Mouse (Mus musculus): ENCODE data around the gene Grip1. TPM values are rescaled to one million over a fixed set of nuclear protein-coding genes. Genes with fewer than 3 reads are reported as not detected.

Grip1 gene
- total RNA-seq, 2 experiments from 2014 or later, result 17.7 to 22.7 TPM

- intact Hi-C loops (cut with DNase I), result no loop called here
- DNase-seq (ENCODE audit: low spot score in 2 of 2), result no peak
Observed at GRCm38 (mm10) chr10:119544743-119545142, 91.1 kb downstream of the Grip1 start.

DNA sequence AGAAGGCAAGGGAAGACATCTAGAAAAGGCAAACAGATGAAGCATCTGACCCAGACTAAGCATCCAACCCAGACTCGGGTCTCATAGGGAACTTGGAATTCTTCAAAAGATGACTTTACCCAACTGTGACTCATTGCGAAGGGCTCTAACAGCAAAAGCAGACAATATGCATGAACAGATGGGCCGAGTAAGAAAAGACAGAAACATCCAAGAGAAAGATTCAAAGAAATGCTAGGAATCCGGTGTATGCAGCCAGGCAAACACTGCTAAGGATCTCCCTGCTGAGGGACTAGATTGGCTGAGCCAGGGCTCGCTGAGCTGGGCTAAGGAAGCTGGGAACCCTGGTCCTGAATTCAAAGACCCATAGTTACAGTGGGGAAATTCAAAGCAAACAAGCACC, 94.2 kb downstream of the Grip1 start:
- DNase-seq (ENCODE audit: low spot score in 2 of 2), result peak; percentile 14 to 22
- intact Hi-C loops (cut with DNase I), result no loop called here

DNA sequence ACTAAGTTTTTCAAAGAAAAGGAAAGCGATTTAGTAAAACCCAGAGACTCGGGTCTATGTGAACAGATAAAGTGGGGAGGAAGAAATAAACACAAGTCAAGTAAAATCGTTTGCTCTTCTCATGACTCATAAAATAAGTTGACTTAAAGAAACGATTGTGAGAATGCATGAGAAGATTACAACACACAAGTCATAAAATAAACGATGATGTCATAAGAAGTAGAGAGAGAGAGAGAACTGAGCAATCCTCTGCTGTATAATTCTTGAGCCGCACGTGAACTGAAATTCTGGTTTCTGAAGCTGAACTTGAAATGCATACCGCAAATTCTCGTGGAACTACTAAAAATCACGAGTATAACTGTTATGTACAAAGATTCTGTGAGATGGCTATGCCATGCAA, 95.1 kb downstream of the Grip1 start:
- intact Hi-C loops (cut with DNase I), result no loop called here

GRCm38 (mm10) chr10:119550630-119551029, 97.0 kb downstream of the Grip1 start:
- intact Hi-C loops (cut with DNase I), result no loop called here
- no peak for DNase-seq (ENCODE audit: low spot score in 2 of 2)

More for the DNA sequence above, 95.1 kb downstream of the Grip1 start:
- no peak for DNase-seq (ENCODE audit: low spot score in 2 of 2)

DNA sequence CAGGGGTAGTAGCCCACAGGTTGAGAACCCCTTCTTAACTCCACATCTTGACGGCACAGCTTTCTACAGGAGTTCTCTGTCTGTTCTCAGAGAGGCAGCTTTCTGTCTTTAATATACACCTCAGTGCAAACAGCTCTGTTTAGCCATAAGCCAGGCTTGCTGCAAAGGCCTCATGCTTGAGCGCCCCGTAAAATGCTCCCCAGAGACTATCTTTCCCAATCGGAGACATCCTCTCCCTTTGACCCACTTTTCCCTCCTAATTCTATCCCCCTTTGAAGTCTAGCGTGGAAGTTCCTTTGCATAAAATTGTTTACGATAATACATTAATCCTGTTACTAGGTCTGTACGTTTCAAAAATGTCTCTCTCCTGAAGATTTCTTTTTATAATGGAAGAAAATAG, 102.7 kb downstream of the Grip1 start:
- intact Hi-C loops (cut with DNase I), result no loop called here
- DNase-seq (ENCODE audit: low spot score in 2 of 2), result no peak

DNA sequence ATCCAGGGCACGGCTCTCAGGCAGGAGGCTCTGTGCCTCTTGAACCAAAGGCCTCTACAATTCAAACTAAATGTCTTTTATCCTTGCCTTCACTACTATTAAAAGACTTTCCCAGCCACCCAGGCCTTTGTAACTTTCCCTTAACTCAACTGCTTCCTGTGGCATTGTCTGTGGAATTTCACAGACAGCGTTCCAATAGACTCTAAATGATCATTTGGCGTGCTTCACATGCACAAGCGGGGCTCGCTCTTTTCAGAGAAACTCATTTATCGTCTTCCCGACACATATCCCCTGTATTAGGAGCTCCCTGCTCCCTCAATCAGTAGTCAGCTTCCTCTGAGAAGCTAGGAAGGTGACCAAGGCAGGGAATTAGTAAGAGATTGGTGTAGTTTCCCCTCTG, 104.8 kb downstream of the Grip1 start:
- intact Hi-C loops (cut with DNase I), result no loop called here
- DNase-seq (ENCODE audit: low spot score in 2 of 2), result no peak

GRCm38 (mm10) chr10:119564862-119565261, 111.2 kb downstream of the Grip1 start:
- intact Hi-C loops (cut with DNase I), result no loop called here
- DNase-seq (ENCODE audit: low spot score in 2 of 2), result no peak

DNA sequence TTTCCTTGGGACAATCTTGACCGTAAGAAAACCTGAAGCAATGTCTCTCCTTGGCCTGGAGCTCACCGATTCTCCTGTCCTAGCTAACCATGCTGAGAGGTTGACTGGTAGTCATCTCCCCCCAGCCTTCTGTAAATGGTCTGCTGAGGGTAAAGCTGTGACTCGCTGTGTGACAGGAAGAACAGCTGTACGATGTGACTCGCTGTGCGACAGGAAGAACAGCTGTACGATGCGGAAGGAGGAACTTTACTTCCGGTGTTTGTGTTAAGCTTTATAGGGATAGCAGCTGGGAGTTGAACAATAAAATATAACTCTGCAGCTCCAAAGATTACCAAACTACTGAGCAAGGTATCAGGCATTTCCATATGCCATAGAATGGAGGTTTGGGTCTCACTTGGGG, 119.5 kb downstream of the Grip1 start:
- intact Hi-C loops (cut with DNase I), result no loop called here
- DNase-seq (ENCODE audit: low spot score in 2 of 2), result no peak

DNA sequence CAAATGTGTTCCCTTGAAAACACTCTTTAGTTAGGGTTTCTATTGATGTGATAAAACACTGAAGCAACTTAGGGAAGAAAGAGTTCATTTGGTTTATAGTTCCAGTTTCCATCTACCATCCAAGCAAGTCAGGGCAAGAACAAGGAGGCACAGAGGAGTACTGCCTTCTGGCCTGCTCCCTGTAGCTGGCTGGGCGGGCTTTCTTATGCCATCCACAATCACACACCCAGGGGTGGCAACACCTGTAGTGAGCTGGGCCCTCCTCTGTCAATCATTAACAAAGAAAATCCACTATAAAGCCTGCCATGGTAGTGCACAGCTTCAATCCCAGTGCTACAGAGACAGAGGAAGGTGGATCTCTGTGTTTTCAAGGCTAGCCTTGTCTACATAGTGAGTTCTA, 122.2 kb downstream of the Grip1 start:
- intact Hi-C loops (cut with DNase I), result no loop called here
- no peak for DNase-seq (ENCODE audit: low spot score in 2 of 2)

DNA sequence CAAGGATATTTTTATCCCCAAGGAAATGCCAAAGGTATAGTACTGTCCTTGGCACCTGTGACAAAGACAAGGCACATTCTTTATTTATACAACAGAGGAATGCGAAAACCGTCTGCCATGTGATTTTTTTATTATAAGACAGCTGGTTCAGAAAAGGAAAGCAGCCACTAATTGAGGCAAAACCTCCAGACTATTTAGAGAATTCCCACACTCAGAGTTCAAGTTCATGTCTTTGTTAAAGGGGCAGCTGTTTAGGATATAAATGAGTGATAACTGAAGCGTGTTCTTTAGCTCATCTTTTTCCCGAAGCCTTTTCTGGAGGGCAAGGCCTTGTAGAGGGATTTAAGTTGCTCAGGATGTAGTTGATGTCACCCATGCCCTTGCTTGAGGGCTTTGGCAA, 126.4 kb downstream of the Grip1 start:
- intact Hi-C loops (cut with DNase I), result no loop called here
- DNase-seq (ENCODE audit: low spot score in 2 of 2), result no peak

DNA sequence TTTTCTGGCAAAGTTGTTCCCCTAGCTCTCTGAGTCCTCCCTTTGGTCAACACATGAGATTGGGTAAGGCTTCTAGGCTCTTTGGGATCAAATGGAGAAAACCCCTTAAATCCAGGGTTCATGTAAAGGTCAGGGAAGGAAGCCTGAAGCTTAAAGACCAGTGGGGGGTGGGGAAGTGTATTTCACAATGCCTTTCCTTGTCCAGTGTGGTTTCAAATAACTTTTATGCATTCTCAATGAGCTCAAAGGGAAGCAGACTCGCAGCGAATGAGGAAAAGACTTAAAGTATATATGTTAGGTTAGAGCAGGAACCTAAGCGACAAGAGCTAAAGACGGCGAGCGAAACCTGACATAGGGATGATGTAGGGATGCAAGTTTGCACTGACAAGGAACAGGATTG, 131.0 kb downstream of the Grip1 start:
- intact Hi-C loops (cut with DNase I), result no loop called here

GRCm38 (mm10) chr10:119586976-119587375, 133.3 kb downstream of the Grip1 start:
- intact Hi-C loops (cut with DNase I), result no loop called here
- DNase-seq (ENCODE audit: low spot score in 2 of 2), result no peak

More for the DNA sequence above, 131.0 kb downstream of the Grip1 start:
- no peak for DNase-seq (ENCODE audit: low spot score in 2 of 2)

- DNase-seq (ENCODE audit: low spot score in 2 of 2), result no peak
- intact Hi-C loops (cut with DNase I), result no loop called here
Observed at GRCm38 (mm10) chr10:119596822-119597221, 143.2 kb downstream of the Grip1 start.

DNA sequence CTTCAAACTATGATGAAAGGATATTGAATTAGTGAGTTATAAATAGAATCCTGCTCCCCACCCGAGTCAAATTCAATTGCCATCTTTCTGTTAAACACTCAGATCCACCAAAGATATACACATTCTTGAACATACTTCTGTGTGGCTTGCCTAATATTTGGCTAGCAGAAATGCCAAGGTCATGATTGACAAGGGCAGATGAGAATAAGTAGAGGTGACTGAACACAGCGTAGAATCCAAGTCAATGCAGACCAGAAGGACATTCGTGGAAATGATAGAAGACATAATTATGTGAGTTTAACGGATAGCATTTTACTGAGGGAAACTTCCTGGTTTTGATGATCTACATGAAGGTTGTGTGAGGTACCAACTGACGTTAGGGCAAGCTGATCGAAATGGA, 153.9 kb downstream of the Grip1 start:
- DNase-seq (ENCODE audit: low spot score in 2 of 2), result no peak
- intact Hi-C loops (cut with DNase I), result loop anchor here (5.0 kb wide), 1 partner anchor 155 kb away; the partner anchor contains the start of gene Grip1

- intact Hi-C loops (cut with DNase I), result loop anchor here (5.0 kb wide), 1 partner anchor 157 kb away; the partner anchor contains the start of gene Grip1
Observed at GRCm38 (mm10) chr10:119608998-119609397, 155.4 kb downstream of the Grip1 start.

GRCm38 (mm10) chr10:119610279-119610895, 156.8 kb downstream of the Grip1 start:
- DNase-seq (ENCODE audit: low spot score in 2 of 2), result no peak
- intact Hi-C loops (cut with DNase I), result no loop called here

More at GRCm38 (mm10) chr10:119608998-119609397, 155.4 kb downstream of the Grip1 start:
- DNase-seq (ENCODE audit: low spot score in 2 of 2), result no peak

GRCm38 (mm10) chr10:119612034-119612433, 158.4 kb downstream of the Grip1 start:
- intact Hi-C loops (cut with DNase I), result no loop called here

GRCm38 (mm10) chr10:119614726-119615125, 161.1 kb downstream of the Grip1 start:
- DNase-seq (ENCODE audit: low spot score in 2 of 2), result no peak
- intact Hi-C loops (cut with DNase I), result no loop called here

More at GRCm38 (mm10) chr10:119612034-119612433, 158.4 kb downstream of the Grip1 start:
- no peak for DNase-seq (ENCODE audit: low spot score in 2 of 2)

DNA sequence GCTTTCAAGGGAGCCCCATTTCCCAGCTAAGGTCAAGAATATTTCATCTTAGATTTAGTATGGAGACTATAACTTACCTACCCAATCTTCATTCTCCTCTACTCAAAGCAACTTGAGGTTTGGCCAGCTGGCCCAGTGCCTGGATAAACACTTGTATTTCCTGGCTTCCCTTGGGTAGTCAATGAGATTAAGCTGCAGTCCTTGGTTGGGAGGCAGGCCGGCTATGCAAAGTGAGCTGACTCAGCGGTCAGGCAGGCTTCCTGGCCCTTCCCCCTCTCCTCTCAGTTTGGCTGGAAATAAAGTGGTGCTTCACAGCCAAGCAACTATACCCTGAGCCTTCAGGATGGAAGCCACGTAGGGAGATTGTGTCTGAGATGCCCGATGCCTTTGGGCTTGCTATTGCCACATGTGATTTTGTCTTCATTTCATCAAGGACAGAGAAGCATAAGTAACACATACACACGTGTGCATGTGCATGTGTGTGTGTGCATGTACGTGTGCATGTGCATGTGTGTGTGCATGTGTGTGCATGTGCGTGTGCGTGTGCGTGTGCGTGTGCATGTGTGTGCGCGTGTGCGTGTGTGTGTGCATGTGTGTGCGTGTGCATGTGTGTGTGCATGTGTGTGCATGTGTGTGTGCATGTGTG, 161.7 kb downstream of the Grip1 start:
- intact Hi-C loops (cut with DNase I), result no loop called here
- DNase-seq (ENCODE audit: low spot score in 2 of 2), result peak in 1 of 2 experiments; percentile 50

GRCm38 (mm10) chr10:119616078-119616477, 162.4 kb downstream of the Grip1 start:
- intact Hi-C loops (cut with DNase I), result no loop called here
- no peak for DNase-seq (ENCODE audit: low spot score in 2 of 2)

GRCm38 (mm10) chr10:119628656-119629055, 175.0 kb downstream of the Grip1 start:
- intact Hi-C loops (cut with DNase I), result no loop called here
- DNase-seq (ENCODE audit: low spot score in 2 of 2), result no peak
